Mouse (Mus musculus) left cerebral cortex, postnatal 4 days (tissue): ENCODE results near the gene Otop2. TPM values are rescaled to one million over a fixed set of nuclear protein-coding genes. Genes with fewer than 3 reads are reported as not detected.

ENCODE experiments used
- DNase-seq: peaks from one replicate; pipeline ENCODE4 v3.0.0-alpha.2; 2022
- intact Hi-C: fragments of 180-260 bp; cut with DNase I; formaldehyde crosslinking; loops from one replicate; pipeline ENCODE4 v1.15.1; 2025
- total RNA-seq, 2 experiments: library from RNA; stranded (reverse); gene quantifications; 2 replicates each; pipeline ENCODE4 v1.2.3; 2021

Gene Otop2
- total RNA-seq, 2 experiments from 2014 or later = not detected

- no peak for DNase-seq
- intact Hi-C loops = loop anchor here (5.0 kb wide), 1 partner anchor 72 kb away; no protein-coding TSS in a partner anchor
These were observed 32.2 kb upstream of the Otop2 start for GRCm38 (mm10) chr11:115274771-115275170.

DNA sequence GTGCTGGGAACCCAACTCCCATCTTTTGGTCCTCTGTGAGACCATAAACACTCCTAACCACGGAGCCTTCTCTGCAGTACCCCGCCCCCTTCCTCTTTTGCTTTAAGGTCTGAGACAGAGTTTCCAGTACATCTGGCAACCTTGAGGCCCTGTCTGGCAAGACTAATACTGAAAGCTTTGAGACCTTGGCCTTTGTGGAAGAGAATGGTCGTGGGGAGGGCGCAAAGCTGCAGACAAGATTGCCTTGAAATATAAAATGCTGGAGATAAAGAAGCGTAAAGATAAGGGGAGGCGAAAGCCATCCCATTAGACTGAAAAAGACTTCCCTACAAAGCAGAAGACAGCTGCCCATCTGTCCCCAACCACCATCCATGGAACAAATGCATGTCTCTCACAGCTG, 31.5 kb upstream of the Otop2 start:
- intact Hi-C loops = no loop called here

DNA sequence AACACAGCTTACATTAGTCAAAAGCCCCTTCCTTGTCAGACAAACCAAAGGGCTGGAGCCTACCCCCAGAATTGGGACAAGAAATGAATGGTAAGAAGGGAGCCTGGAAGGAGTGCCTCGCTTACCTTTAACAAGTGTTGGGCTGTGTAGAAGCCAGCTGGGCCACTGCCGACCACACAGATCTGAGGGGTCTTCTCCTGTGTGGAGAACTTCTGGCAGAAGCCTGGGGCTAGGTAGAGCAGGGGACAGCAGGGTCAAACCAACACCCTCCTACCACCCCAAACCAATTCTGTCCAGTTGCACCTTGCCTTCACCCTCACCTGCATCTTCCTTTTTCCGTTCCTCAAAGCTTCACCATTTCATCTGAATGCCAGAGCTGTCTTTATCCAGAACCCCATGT, 31.0 kb upstream of the Otop2 start:
- no peak for DNase-seq
- intact Hi-C loops = no loop called here

More for the DNA sequence above, 31.5 kb upstream of the Otop2 start:
- no peak for DNase-seq

GRCm38 (mm10) chr11:115276780-115277603, 30.0 kb upstream of the Otop2 start, which contains the start of gene Fdxr:
TSS of gene Fdxr (minus strand) at chr11:115277050.
- intact Hi-C loops = no loop called here
- peak; percentile 98 for DNase-seq

- DNase-seq = no peak
- intact Hi-C loops = no loop called here
These were observed 29.4 kb upstream of the Otop2 start for GRCm38 (mm10) chr11:115277604-115277975.

GRCm38 (mm10) chr11:115278176-115278575, 28.8 kb upstream of the Otop2 start:
- no peak for DNase-seq
- intact Hi-C loops = no loop called here

GRCm38 (mm10) chr11:115279726-115280125, 27.2 kb upstream of the Otop2 start:
- no peak for DNase-seq
- intact Hi-C loops = no loop called here

DNA sequence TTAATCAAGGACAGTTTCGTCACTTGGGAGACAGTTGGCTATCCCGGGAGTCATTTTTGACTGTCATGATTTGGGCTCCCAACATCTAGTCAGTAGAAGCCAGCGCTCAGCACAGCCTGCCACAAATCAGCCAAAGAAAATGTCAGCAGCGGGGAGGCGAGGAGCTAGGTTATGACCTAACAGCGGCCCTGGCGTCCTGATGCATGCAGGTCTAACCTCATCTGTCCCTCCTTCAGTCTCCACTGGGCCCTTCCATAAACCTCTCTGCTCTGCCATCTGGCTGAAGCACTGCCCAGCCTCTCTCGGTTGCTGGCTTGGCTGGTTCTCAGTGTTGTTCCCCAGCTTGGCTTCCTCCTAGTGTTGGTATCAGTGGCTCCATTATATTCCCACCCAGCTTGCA, 24.7 kb upstream of the Otop2 start:
- DNase-seq = peak; percentile 43

DNA sequence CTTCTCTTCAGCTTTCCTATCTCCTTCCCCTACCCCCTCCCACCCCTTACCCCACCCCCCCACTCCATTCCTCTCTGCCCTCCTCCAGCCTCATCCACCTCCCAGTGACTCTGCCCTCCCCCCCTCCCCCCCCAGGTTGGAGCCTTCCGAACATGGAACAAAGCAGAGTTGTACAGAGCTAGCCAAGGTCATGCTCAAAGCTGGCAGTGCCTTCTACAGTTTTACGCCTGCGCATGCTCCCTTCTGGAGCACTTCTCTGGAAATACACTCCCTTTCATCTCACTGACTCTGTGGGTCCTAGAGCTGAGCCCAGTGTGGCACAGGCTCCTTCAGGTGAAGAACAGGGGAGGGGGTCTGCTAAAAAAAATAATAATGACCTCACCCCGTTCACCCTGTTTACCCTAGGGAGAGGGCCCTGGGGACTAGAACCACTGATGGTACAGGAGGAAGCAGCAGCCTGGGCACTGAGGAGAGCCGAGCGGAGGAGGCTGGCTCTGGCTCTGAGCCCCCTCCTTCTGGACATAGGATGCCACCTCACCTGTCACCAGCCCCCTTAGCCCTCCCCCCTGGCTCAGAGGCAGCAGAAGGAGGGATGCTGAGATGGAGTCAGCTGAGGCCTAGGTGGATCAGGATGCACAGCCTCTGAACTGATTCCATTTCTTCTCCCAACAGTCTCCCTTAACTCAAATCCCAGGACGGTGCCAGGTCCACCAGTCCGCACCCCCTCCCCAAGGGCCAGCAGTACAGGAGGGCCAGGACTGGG, 24.1 kb upstream of the Otop2 start:
- intact Hi-C loops = no loop called here
- DNase-seq = no peak

More for the DNA sequence above, 24.7 kb upstream of the Otop2 start:
- intact Hi-C loops = no loop called here

- DNase-seq = no peak
- intact Hi-C loops = no loop called here
These were observed 23.5 kb upstream of the Otop2 start for GRCm38 (mm10) chr11:115283486-115283765.

GRCm38 (mm10) chr11:115283891-115284620, 22.9 kb upstream of the Otop2 start:
- DNase-seq = no peak
- intact Hi-C loops = no loop called here

- intact Hi-C loops = no loop called here
These were observed 21.7 kb upstream of the Otop2 start for GRCm38 (mm10) chr11:115285282-115285681.

GRCm38 (mm10) chr11:115286201-115286993, 20.6 kb upstream of the Otop2 start:
- intact Hi-C loops = no loop called here
- no peak for DNase-seq

More at GRCm38 (mm10) chr11:115285282-115285681, 21.7 kb upstream of the Otop2 start:
- no peak for DNase-seq

- intact Hi-C loops = no loop called here
- DNase-seq = no peak
These were observed 19.6 kb upstream of the Otop2 start for GRCm38 (mm10) chr11:115287386-115287785.

DNA sequence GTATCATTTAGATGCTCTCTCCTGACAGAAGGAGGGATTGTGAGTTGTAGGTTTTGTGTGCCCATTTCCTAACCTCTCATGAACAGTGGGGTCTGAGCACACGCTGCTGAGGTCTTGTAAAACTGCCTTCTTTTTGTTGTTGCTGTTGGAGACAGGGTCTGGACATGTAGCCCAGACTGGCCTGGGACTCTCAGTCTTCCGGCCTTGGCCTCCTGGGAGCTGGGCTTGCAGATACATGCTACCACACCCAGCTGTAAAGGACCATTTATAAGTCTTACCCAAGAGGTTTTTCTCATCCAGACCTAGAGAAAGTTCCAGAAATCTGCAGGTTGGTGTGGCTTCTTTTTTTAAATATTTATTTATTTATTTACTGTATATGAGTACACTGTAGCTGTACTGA, 18.7 kb upstream of the Otop2 start:
- DNase-seq = no peak
- intact Hi-C loops = no loop called here

- no peak for DNase-seq
These were observed 17.1 kb upstream of the Otop2 start for GRCm38 (mm10) chr11:115289885-115290284.

DNA sequence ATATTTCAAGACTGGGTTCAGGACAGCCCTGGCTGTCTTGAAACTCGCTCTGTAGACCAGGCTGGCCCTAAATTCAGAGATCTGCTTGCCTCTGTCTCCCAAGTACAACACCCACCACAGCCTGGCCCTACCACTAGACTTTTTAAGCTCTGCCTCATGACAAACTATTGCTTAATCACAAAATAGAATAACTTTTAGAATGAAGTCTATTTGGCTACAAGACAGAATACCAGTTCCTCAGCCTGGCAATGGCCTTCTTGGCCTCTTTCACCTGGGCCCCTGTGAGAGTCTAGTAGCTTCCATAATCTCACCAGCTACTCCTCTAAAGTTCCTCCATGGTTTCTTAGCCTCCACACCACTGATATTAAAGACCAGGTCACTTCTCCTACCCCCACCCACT, 16.6 kb upstream of the Otop2 start:
- DNase-seq = no peak
- intact Hi-C loops = no loop called here

More at GRCm38 (mm10) chr11:115289885-115290284, 17.1 kb upstream of the Otop2 start:
- intact Hi-C loops = no loop called here

GRCm38 (mm10) chr11:115290919-115291318, 16.0 kb upstream of the Otop2 start:
- intact Hi-C loops = no loop called here
- DNase-seq = no peak

DNA sequence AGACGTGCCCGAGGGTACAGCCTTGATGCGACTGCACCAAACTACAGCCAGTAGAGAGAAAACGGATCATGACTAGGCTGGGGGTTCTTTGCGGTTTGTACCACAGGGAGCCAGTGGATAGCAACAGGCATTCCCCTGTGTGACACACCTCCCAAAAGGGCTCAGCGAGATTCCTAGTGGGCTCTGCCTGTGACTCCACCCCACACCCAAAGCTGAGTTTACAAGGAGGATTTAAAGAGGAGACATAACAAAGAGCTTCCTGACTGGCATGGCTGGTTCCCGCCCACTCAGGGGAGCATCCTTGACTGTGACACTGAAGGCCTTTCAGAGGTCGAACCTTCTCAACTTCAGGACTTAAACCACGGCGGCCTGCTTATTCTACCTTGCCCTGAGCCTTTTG, 15.5 kb upstream of the Otop2 start:
- no peak for DNase-seq
- intact Hi-C loops = no loop called here

DNA sequence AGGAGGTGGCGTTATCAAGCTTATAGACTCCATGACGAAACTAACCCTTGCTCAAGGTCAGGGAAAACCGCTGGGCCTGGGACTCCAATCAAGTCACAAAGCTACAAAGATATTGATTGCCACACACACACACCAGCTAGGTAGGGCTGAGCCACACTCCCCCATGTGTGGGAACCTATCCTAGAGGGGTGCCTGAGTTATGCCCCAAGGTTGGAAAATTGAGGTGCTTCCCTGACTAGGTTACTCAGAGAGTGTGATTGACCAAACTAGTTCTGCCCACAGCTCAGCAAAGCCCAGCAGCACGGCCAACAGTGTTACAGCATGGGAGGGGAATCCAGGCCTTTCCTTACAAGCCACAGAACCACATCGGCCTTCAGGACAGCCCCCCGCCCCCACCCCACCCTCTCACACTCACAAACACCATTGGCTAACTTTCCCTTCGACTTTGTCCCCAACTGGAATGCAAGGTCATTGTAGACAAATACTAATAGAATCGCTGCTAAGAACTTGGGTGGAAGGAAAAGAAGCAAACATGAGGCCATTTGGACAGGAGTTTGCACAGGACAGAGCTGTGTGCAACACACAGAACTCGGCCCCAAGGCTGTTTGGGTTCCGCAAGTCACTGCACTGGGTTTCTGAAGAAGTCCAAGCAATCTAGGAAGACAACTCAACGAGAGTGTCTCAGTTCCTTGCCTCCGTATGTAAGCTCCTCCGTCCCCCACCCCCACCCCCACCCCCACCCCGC, 14.2 kb upstream of the Otop2 start:
- intact Hi-C loops = no loop called here
- no peak for DNase-seq
